Mouse (Mus musculus): ENCODE data around the gene Lig4.

Lig4 gene

GRCm38 (mm10) chr8:9949134-9949890 is 28.2 kb downstream of the Lig4 start:
- Histone ChIP-seq H3K9me3 (ENCODE audit: low read length) (peaks cover 32% of the 10 kb centered on the region), H3K27me3 (ENCODE audit: insufficient read depth, low read length) (no peaks in the 10 kb centered on the region), H3K4me1 (replicated peaks; ENCODE audit: low read depth, low read length) (no peaks in the 10 kb centered on the region), H3K36me3 (ENCODE audit: insufficient read depth, low read length) (no peaks in the 10 kb centered on the region), H3K4me3 (replicated peaks; ENCODE audit: low read length) (no peak overlapping the region)
- TF ChIP-seq CTCF (conservative IDR thresholded peaks at IDR 0.05; ENCODE audit: low read length): no peak
- no peak for TF ChIP-seq POU5F1 (IDR thresholded peaks at IDR 0.05; ENCODE audit: borderline replicate concordance, low read length)
- no peak for TF ChIP-seq NANOG (IDR thresholded peaks at IDR 0.05; ENCODE audit: borderline replicate concordance, low read length)

GRCm38 (mm10) chr8:9935574-9935973 is 41.9 kb downstream of the Lig4 start:
- Histone ChIP-seq H3K36me3 (ENCODE audit: insufficient read depth, low read length) (no peaks in the 10 kb centered on the region), H3K9me3 (ENCODE audit: low read length) (no peaks in the 10 kb centered on the region), H3K27me3 (ENCODE audit: insufficient read depth, low read length) (no peaks in the 10 kb centered on the region; the same call in 1 of the 2 replicates), H3K4me3 (replicated peaks; ENCODE audit: low read length) (no peak overlapping the region), H3K4me1 (replicated peaks; ENCODE audit: low read depth, low read length) (peaks cover 16% of the 10 kb centered on the region)
- TF ChIP-seq POU5F1 (IDR thresholded peaks at IDR 0.05; ENCODE audit: borderline replicate concordance, low read length) (no peak), CTCF (conservative IDR thresholded peaks at IDR 0.05; ENCODE audit: low read length) (no peak), NANOG (IDR thresholded peaks at IDR 0.05; ENCODE audit: borderline replicate concordance, low read length) (no peak)

DNA sequence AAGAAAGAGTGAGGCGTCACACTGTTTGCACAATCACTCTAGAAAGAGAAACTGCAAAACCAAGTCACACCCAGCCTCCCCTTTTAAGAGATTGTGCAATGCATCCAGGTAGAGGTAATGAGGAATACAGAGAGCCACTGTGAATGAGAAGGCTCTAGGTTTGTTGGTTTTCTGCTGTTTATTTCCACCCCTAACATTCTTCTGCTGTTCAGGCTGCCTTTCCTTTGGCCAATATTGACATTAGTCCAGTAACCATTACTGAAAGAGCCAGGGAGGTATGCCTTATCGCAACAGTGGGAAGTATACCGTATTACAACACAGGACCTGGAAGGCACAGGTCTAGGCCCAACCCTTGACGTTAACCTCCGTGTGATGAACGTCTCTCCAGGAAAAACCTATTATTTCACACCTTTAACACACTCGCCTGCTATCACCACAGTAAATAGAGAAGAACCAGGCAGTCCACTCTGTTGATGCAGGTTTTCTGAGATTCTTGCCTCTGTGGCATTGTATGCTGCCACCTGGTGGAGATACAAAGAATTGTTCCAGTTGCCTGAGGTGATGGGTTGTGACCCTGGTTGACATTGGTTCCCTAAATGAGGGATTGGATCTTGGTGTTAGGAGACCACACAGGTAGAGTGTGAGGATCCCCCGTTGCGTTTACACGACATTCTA is 42.5 kb downstream of the Lig4 start:
- Histone ChIP-seq H3K4me1 (replicated peaks; ENCODE audit: low read depth, low read length) (peaks cover 16% of the 10 kb centered on the region), H3K9me3 (ENCODE audit: low read length) (no peaks in the 10 kb centered on the region), H3K27me3 (ENCODE audit: insufficient read depth, low read length) (no peaks in the 10 kb centered on the region; the same call in 1 of the 2 replicates), H3K36me3 (ENCODE audit: insufficient read depth, low read length) (no peaks in the 10 kb centered on the region), H3K4me3 (replicated peaks; ENCODE audit: low read length) (no peak overlapping the region)
- no peak for TF ChIP-seq POU5F1 (IDR thresholded peaks at IDR 0.05; ENCODE audit: borderline replicate concordance, low read length)
- TF ChIP-seq NANOG (IDR thresholded peaks at IDR 0.05; ENCODE audit: borderline replicate concordance, low read length): no peak
- peak; percentile 91 for TF ChIP-seq CTCF (conservative IDR thresholded peaks at IDR 0.05; ENCODE audit: low read length)

DNA sequence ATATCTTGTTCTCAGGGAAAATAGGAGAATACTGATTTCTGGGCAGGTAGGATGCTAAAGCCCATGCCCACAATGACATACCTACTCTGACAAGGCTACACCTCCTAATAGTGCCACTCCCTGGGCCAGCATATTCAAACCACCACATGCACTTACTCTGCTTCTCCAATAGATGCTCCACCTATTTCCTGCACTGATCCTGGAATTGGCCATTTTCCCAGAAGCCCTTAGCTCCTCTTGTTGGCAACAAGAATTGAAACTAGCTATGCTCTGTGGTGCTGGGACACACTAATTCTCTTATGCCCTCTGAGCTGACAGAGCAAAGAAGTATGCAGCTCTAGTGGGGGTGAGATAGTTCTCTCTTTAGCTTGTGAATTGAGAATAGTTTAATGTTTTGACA is 44.8 kb downstream of the Lig4 start:
- TF ChIP-seq POU5F1 (IDR thresholded peaks at IDR 0.05; ENCODE audit: borderline replicate concordance, low read length): no peak
- no peak for TF ChIP-seq NANOG (IDR thresholded peaks at IDR 0.05; ENCODE audit: borderline replicate concordance, low read length)
- no peak for TF ChIP-seq CTCF (conservative IDR thresholded peaks at IDR 0.05; ENCODE audit: low read length)
- no peaks in the 10 kb centered on the region for H3K9me3 ChIP-seq (ENCODE audit: low read length)
- no peak overlapping the region for H3K4me3 ChIP-seq (replicated peaks; ENCODE audit: low read length)
- H3K27me3 ChIP-seq (ENCODE audit: insufficient read depth, low read length): no peaks in the 10 kb centered on the region
- H3K36me3 ChIP-seq (ENCODE audit: insufficient read depth, low read length): no peaks in the 10 kb centered on the region
- peaks cover 16% of the 10 kb centered on the region for H3K4me1 ChIP-seq (replicated peaks; ENCODE audit: low read depth, low read length)

- no peaks in the 10 kb centered on the region for H3K36me3 ChIP-seq (ENCODE audit: insufficient read depth, low read length)
- H3K4me1 ChIP-seq (replicated peaks; ENCODE audit: low read depth, low read length): peaks cover 8% of the 10 kb centered on the region
- TF ChIP-seq CTCF (conservative IDR thresholded peaks at IDR 0.05; ENCODE audit: low read length) (no peak), POU5F1 (IDR thresholded peaks at IDR 0.05; ENCODE audit: borderline replicate concordance, low read length) (no peak), NANOG (IDR thresholded peaks at IDR 0.05; ENCODE audit: borderline replicate concordance, low read length) (no peak)
- H3K9me3 ChIP-seq (ENCODE audit: low read length): no peaks in the 10 kb centered on the region
- no peaks in the 10 kb centered on the region for H3K27me3 ChIP-seq (ENCODE audit: insufficient read depth, low read length)
- no peak overlapping the region for H3K4me3 ChIP-seq (replicated peaks; ENCODE audit: low read length)
Measured at GRCm38 (mm10) chr8:9929746-9930445, 47.6 kb downstream of the Lig4 start.

Data from E14TG2a.4 (cell line).